Mouse (Mus musculus) small intestine, adult 2 months (tissue): Measurements from ENCODE around the gene Lypd5.

Experiments used
- CTCF ChIP-seq: fragments of 200-500 bp; IDR thresholded peaks from 2 replicates; pipeline ENCODE4 v1.5.1; 2012; ENCODE audit warnings: low read depth, mild to moderate bottlenecking, control low read depth, inconsistent platforms, low read length, moderate library complexity, mixed read lengths; ENCODE audit not compliant: insufficient replicate concordance, insufficient read length; ENCODE audit errors: extremely low read depth
- POLR2A ChIP-seq: fragments of 200-500 bp; IDR thresholded peaks from 2 replicates; pipeline ENCODE4 v1.6.1; 2012; ENCODE audit warnings: low read depth, mild to moderate bottlenecking, control low read depth, inconsistent platforms, low read length, moderate library complexity

DNA sequence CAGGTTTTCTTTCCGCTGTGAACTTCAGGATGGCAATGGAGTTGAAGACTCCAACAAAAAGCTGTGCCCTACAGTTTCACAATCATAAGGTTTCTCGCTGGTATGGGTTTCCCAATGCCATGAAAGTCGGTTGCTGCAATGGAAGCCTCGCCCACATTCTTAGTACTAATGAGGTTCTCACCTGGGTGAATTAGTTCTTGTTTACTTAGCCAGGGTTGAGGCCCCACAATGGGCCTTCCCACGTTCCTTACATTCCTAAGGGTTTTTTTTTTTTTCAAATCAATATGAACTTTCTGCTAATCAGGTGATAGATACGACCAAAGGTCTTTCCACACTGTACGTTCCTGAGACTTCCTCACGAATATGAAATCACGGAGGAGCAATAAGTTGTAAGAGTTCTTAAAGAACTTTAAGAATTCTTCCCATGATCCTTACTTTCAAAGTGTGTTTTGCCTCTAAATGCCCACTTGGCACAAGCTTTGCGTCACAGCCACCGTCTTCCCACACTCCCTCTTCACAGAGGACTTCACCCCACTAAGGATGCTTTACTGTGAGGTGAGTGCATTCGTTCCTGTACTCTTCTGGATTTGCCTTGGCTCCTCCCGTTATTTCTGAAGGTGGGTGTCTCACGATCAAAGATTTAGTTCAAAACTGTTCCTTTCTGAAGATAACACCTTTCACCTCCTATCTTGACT lies 21.6 kb upstream of the Lypd5 start:
- TF ChIP-seq CTCF, result no peak
- TF ChIP-seq POLR2A, result no peak
